Mouse (Mus musculus) midbrain, embryonic 11.5 days (tissue): ENCODE measurements at regions not wholly inside any gene's neighbourhood (a gene's known extent, or its start where the extent isn't known, plus 50 kb on each side); places are given as distances from the start of the nearest gene placed in this dataset.

ENCODE experiments used
- ATAC-seq: fragments of 200-750 bp; cut with Nextera tagmentation; 2 replicates; pipeline ENCODE4 v1.8.0; 2017; ENCODE audit warnings: moderate TSS enrichment, moderate library complexity; ENCODE audit not compliant: low FRiP score
- DNase-seq: peaks from one replicate; pipeline ENCODE4 v3.0.0; 2015; ENCODE audit warnings: low spot score; ENCODE audit errors: missing footprints
- H3K27ac ChIP-seq: fragments of 300-500 bp; sonication (generic); 2 replicates; pipeline ENCODE4 v1.5.1; 2014; ENCODE audit warnings: low read depth, low read length
- H3K27me3 ChIP-seq: fragments of 300-500 bp; sonication (generic); 2 replicates; pipeline ENCODE4 v1.6.1; 2014; ENCODE audit warnings: mild to moderate bottlenecking, low read length, moderate library complexity, mixed read lengths; ENCODE audit not compliant: control insufficient read depth, insufficient read depth
- H3K36me3 ChIP-seq: fragments of 300-500 bp; sonication (generic); 2 replicates; pipeline ENCODE4 v1.6.1; 2014; ENCODE audit warnings: mild to moderate bottlenecking, low read length, moderate library complexity, mixed read lengths; ENCODE audit not compliant: control insufficient read depth, insufficient read depth
- H3K4me1 ChIP-seq: fragments of 300-500 bp; sonication (generic); 2 replicates; pipeline ENCODE4 v1.6.1; 2014; ENCODE audit warnings: low read length; ENCODE audit not compliant: control insufficient read depth, insufficient read depth
- H3K4me2 ChIP-seq: fragments of 300-500 bp; sonication (generic); 2 replicates; pipeline ENCODE4 v1.6.1; 2014; ENCODE audit warnings: mild to moderate bottlenecking, moderate library complexity
- H3K4me3 ChIP-seq: fragments of 300-500 bp; sonication (generic); 2 replicates; pipeline ENCODE4 v1.5.1; 2014; ENCODE audit warnings: low read depth, low read length
- H3K9ac ChIP-seq: fragments of 300-500 bp; sonication (generic); 2 replicates; pipeline ENCODE4 v1.6.1; 2014; ENCODE audit warnings: low read length
- H3K9me3 ChIP-seq: fragments of 300-500 bp; sonication (generic); 2 replicates; pipeline ENCODE4 v1.6.1; 2016; ENCODE audit warnings: low read length; ENCODE audit not compliant: control insufficient read depth
- WGBS: fragments of 180-500 bp; shearing (Covaris S2); extraction: QIAGEN DNeasy Blood & Tissue Kit; methylation state at CpG from one replicate; pipeline ENCODE4 v1.1.7; 2014; 5-methylcytosine and 5-hydroxymethylcytosine counted together

DNA sequence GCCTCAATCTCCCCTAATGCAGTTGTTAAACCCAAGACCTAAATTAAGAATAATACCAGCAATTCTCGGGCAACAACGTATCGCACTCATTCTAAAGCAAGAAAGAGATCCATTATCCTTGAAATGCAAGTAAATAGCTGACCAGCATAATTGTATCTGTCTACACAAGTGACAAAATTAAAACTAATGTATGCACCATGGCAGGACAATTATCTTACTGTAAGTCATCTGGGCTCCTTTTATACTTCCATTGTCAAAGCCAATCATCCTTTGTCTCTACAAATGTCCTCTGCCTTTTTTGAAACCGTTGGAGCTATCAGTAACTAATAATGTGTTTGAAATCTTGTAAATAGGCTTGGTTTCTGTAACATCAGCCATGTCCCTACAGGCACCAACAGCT lies 347.5 kb upstream of the Tenm4 start:
- Histone ChIP-seq H3K27ac (no peak overlapping the region), H3K27me3 (no peaks in the 10 kb centered on the region), H3K4me1 (no peaks in the 10 kb centered on the region), H3K36me3 (no peaks in the 10 kb centered on the region), H3K4me2 (no peak overlapping the region), H3K9me3 (no peaks in the 10 kb centered on the region), H3K4me3 (no peak overlapping the region), H3K9ac (no peak overlapping the region)
- DNase-seq (no peak), ATAC-seq (no peak)
- 90% methylated on average over 4 of the region's 4 CpGs for WGBS

DNA sequence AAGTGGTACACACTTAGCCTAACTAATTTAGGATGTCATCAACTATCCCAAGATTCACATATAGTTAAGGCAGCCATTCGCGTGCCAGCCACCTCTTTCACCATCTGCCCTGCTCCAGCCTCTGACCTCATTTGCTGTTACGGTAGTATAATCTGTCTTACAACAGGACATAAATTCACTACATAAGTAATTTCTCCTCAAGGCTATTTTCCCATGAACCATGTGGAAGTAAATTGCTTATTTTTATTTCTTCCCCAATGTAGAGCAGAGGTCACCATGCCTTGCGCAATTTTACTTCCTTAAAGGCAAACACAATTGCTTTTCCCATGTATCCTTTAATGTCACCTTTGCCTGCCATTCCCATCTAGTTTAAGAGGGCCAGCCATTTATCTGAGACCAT lies 341.2 kb upstream of the Tenm4 start:
- WGBS, result 90% methylated on average over 4 of the region's 4 CpGs
- Histone ChIP-seq H3K27me3 (no peaks in the 10 kb centered on the region), H3K27ac (no peak overlapping the region), H3K4me1 (no peaks in the 10 kb centered on the region; the same call in 1 of the 2 replicates), H3K9me3 (no peaks in the 10 kb centered on the region), H3K9ac (no peak overlapping the region), H3K4me2 (no peak overlapping the region), H3K4me3 (no peak overlapping the region), H3K36me3 (no peaks in the 10 kb centered on the region)
- ATAC-seq, result no peak
- DNase-seq, result no peak

DNA sequence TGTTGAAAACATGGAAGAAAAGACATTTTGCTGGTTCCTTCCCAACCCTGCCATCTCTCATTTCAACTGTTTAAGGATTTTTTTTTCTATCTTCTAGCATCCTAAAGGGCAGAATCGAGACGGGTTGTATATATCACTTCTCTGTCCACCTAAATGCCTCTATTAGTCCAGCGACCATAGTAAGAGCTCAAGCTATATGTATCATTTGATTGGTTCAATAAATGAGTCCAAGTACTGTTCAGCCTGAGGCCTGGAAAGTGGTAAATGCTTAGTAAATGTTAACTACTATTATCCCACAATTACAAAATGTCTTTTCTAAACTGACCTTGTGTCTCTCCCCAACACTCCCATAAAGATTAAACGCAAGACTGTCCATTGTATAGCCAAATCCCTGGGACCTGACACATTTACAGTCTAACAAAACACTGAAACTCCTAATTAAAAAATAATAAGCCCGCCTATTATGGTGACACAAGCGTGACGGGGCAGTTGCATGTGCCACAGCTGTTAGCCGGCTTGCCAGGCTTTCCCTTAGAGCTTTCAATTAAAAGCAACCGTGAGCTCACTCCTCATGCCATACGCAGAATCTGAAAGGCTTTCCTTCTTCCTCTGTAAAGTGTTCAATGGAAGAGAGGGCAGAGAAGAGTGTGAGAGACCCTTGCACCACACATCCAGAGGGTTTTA lies 336.7 kb upstream of the Tenm4 start:
- H3K36me3 ChIP-seq, result no peaks in the 10 kb centered on the region
- no peak for DNase-seq
- H3K4me1 ChIP-seq, result no peaks in the 10 kb centered on the region; the same call in 1 of the 2 replicates
- H3K4me2 ChIP-seq, result no peak overlapping the region
- H3K9me3 ChIP-seq, result no peaks in the 10 kb centered on the region
- H3K27ac ChIP-seq, result no peak overlapping the region
- ATAC-seq, result 0 out of 2 replicates have a peak, but pooled peaks have one; percentile 35
- H3K4me3 ChIP-seq, result no peak overlapping the region
- WGBS, result 83% methylated on average over 10 of the region's 10 CpGs
- no peaks in the 10 kb centered on the region; the same call in 1 of the 2 replicates for H3K27me3 ChIP-seq
- H3K9ac ChIP-seq, result no peak overlapping the region

DNA sequence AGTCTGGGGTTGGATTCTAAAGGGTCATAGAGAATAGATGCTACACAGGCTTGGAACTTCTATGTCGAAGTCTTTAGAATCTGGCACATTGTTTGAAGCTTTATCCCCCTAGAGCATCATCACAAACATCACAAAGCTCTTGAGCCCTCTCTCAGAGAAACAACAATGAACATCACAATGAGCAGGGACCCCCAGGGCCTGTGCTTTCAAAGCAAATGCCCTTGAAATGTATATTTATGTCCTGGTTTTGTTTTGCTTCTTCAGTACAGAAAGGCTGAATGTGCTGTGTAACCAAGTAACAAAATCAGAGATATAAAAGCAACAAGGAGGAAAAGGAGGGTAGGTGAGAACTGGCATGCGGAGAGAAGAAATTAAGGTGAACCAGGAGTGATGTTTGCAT lies 330.6 kb upstream of the Tenm4 start:
- H3K36me3 ChIP-seq, result no peaks in the 10 kb centered on the region

DNA sequence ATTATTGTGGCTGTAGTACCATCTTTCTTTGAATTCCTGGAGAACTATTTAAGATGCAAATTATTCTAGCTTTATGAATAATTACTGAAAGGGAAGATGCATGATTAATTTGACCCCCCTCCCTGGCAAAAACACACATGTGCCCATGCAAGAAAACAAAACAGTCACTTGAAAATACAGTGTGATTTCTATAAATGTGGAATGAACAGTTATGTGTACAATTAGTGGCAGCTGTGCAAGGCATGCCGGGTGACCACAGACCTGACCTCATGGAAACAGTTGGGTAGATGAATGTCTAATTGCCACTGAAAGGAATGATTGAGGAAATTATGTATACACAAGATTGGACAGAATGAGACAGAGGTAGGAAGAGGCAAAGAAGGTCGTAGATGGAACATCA lies 321.2 kb upstream of the Tenm4 start:
- no peak for ATAC-seq
- no peaks in the 10 kb centered on the region for H3K27me3 ChIP-seq

More for the DNA sequence above, 330.6 kb upstream of the Tenm4 start:
- Histone ChIP-seq H3K9me3 (no peaks in the 10 kb centered on the region), H3K27ac (no peak overlapping the region), H3K4me3 (no peak overlapping the region), H3K4me2 (no peak overlapping the region), H3K9ac (no peak overlapping the region), H3K4me1 (peaks cover 8% of the 10 kb centered on the region), H3K27me3 (no peaks in the 10 kb centered on the region; the same call in 1 of the 2 replicates)
- 34% methylated on average over 2 of the region's 2 CpGs for whole genome bisulfite sequencing
- DNase-seq, result peak; percentile 87
- no peak for ATAC-seq

DNA sequence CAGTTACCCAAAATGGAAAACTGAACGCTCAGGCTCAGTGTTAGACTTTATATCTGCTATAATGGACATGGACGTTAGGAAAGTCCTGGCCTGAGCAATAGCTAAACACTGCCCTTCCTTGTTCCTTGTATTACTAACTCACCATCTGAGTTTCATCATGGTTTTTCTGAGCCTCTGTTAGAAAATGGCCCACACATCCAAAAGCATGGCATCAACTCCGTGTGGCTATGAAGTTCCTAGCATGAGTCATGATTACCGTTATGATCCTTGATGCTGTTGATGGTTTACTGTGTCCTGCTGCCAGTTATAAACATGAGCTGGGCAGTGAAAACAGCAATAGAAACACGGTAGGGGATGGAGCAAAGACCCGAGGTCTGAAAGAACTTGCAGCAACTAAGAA lies 318.4 kb upstream of the Tenm4 start:
- H3K9me3 ChIP-seq, result no peaks in the 10 kb centered on the region
- no peak overlapping the region for H3K9ac ChIP-seq
- H3K4me3 ChIP-seq, result no peak overlapping the region
- no peak overlapping the region for H3K27ac ChIP-seq
- 87% methylated on average over 6 of the region's 6 CpGs for WGBS
- H3K27me3 ChIP-seq, result no peaks in the 10 kb centered on the region
- DNase-seq (no peak), ATAC-seq (no peak)
- no peaks in the 10 kb centered on the region for H3K36me3 ChIP-seq
- H3K4me1 ChIP-seq, result no peaks in the 10 kb centered on the region
- H3K4me2 ChIP-seq, result no peak overlapping the region

More for the DNA sequence above, 321.2 kb upstream of the Tenm4 start:
- H3K4me3 ChIP-seq, result no peak overlapping the region
- no peaks in the 10 kb centered on the region for H3K9me3 ChIP-seq
- no peaks in the 10 kb centered on the region for H3K4me1 ChIP-seq
- H3K27ac ChIP-seq, result no peak overlapping the region
- WGBS, result 92% methylated on average over 2 of the region's 2 CpGs
- H3K4me2 ChIP-seq, result no peak overlapping the region
- no peak overlapping the region for H3K9ac ChIP-seq
- H3K36me3 ChIP-seq, result no peaks in the 10 kb centered on the region
- DNase-seq, result no peak

DNA sequence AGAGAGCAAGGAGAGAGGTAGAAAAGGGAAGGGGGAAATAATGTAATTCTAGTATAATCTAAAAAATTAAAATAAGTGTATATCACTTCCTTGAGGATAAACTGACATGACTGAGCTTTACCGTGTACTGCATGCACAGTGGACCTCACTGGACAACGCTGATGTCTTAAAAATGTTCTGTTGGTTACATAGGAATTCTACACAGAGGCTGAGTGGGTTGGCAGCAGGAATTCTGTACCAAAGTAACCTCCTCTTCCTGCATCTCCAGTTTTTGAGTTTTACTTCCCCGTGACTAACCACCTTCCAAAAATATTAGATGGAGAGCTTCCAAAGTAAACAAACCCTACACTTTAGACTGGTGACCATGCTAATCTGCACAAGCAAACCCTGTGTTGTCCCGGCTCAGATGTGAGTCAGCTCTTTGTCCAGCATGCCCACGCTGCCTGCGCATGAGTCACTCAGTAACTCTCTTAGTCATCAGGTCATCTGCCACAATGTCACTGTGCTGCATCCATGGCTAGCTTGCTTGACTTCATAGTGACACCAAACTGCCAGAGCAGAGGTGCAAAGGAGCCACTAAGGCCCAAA lies 317.7 kb upstream of the Tenm4 start:
- no peak overlapping the region for H3K9ac ChIP-seq
- no peak overlapping the region for H3K27ac ChIP-seq
- ATAC-seq (no peak), DNase-seq (no peak)
- no peak overlapping the region for H3K4me3 ChIP-seq
- no peaks in the 10 kb centered on the region for H3K36me3 ChIP-seq
- WGBS, result 87% methylated on average over 6 of the region's 6 CpGs
- H3K4me2 ChIP-seq, result no peak overlapping the region
- no peaks in the 10 kb centered on the region for H3K4me1 ChIP-seq
- H3K27me3 ChIP-seq, result no peaks in the 10 kb centered on the region
- no peaks in the 10 kb centered on the region for H3K9me3 ChIP-seq

DNA sequence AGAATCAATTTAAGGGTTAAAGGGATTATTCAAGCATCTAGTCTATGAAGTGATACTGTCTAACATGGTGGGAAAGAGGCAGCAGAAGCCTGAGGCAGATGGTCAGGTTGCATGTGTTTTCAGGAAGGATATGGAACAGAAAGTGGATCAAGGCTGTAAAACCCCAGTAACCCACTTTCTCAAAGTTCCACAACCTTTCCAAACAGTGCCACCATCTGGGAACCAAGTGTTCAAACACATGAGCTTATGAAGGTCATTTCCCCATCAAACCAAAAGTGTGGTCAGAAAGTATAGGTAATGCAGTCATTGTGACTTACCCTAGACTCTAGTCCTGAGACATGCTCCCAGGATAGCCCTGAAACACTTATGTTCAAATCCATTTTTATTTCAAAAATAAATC lies 312.8 kb upstream of the Tenm4 start:
- no peak overlapping the region for H3K4me3 ChIP-seq
- ATAC-seq (no peak), DNase-seq (no peak)
- no peaks in the 10 kb centered on the region for H3K9me3 ChIP-seq
- no peaks in the 10 kb centered on the region for H3K4me1 ChIP-seq
- H3K4me2 ChIP-seq, result no peak overlapping the region
- H3K27ac ChIP-seq, result no peak overlapping the region
- H3K27me3 ChIP-seq, result no peaks in the 10 kb centered on the region
- H3K9ac ChIP-seq, result no peak overlapping the region
- no peaks in the 10 kb centered on the region for H3K36me3 ChIP-seq

DNA sequence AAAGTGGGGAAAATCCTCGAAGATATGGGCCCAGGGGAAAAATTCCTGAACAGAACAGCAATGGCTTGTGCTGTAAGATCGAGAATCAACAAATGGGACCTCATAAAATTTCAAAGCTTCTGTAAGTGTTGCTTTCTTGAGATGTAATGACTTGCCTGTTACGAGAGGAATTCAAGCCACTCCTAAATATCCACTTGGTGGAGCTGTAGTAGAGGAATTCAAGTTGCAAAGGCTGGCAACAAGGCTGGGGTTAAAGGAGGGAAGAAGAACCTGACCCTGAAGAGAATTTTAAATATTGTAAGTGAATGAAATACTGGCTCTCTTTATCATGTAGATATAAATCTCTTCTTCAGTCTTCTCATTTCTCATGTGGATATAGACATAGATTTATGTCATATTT lies 306.8 kb upstream of the Tenm4 start:
- no peak for ATAC-seq
- 49% methylated on average over 3 of the region's 3 CpGs for WGBS
- no peaks in the 10 kb centered on the region for H3K4me1 ChIP-seq
- no peak overlapping the region for H3K4me3 ChIP-seq
- no peak overlapping the region for H3K4me2 ChIP-seq
- H3K9me3 ChIP-seq, result no peaks in the 10 kb centered on the region
- no peak for DNase-seq
- no peak overlapping the region for H3K27ac ChIP-seq
- no peaks in the 10 kb centered on the region for H3K36me3 ChIP-seq
- H3K9ac ChIP-seq, result no peak overlapping the region
- H3K27me3 ChIP-seq, result no peaks in the 10 kb centered on the region
